Mouse (Mus musculus) activated CD4-positive, CD25-positive, alpha-beta regulatory T cell, adult 4 months (primary cell): ENCODE measurements around the gene Gm2001. TPM values are rescaled to one million over a fixed set of nuclear protein-coding genes. Genes with fewer than 3 reads are reported as not detected.
"Not testable (repeated sequence)": the region's sequence is repeated elsewhere in the genome, so short reads cannot be mapped to it uniquely, and the experiment has no call there.

Experiments used
- ATAC-seq: one replicate; pipeline ENCODE4 v1.8.0; 2017
- polyA plus RNA-seq, 2 experiments: library from polyadenylated mRNA; unstranded; fragments of 100-300 nt; shearing (Covaris generic); gene quantifications; one replicate each; pipeline ENCODE4 v1.2.1; 2017

Gene Gm2001
- polyA plus RNA-seq = not detected

DNA sequence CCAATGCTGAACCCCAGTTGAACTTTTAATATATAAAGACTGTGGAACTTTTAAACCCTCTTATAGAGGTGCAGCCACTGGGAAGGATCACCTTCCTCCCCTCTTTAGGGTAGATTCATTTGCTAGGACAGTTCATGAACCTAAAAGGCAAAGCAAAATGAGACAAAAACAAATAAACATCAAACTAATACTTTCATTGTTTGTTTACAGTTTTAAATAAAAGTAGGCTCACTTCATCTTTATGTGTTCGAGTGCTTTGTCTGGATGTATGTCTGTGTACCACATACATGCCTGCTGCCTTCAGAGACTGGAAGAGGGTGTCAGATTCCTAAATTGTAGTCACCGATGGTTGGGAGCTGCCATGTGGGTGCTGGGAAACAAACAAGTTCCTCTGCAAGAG lies at the start of gene Gm2001:
Gene Gm2001, minus strand, starts transcription at position 101 of the 400 bp plus-strand sequence.
- ATAC-seq = not testable (repeated sequence)

DNA sequence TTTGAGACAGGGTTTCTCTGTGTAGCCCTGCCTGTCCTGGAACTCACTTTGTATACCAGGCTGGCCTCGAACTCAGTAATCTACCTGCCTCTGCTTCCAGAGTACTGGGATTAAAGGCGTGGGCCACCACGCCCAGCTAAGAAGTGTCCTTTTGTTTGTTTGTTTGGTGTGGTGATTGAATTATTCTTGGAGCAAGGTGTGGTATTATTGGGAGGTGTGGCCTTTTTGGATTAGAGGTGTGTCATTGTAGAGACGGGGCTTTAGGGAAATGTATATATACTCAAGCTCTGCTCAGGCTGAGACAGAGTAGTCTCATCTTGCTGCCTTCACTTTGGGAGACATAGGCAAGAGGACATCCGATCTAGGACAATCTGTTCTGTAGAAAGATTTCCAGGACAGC lies 31.6 kb upstream of the Gm2001 start, which contains the start of gene Gm2016:
Gene Gm2016, plus strand, starts transcription at position 301 of the 400 bp plus-strand sequence.
- not testable (repeated sequence) for ATAC-seq

DNA sequence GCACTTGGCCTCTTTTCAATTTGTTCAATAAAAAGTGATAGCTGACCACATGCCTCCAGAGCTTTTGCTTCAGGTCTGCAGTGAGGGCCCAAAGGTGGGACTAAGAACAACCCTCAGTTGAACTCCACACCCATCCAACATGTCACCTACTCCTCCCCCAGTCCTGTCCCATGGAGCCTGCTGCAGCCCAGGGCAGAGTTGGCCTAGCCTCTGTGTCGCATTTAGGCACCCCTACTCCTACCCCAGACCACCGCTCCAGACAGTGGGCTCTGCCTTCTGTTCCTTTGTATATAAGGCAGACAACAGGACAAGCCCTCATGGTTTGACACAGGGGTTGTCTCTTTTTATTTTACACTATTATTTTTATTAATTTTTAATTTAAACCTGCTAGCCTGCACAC lies 21.9 kb upstream of the Gm2001 start:
- not testable (repeated sequence) for ATAC-seq

DNA sequence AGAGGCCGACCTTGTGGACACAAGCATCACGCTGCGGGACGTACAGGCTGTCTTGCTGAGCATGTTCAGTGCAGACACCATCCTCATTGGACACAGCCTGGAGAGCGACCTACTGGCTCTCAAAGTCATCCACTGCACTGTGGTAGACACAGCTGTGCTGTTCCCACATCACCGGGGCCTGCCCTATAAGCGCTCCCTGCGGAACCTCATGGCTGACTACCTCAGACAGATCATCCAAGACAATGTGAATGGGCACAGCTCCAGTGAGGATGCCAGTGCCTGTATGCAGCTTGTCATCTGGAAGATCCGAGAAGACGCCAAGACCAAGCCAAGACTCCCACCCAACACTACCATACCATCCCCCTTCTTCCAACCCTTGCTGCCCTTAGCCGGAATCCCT lies 21.5 kb upstream of the Gm2001 start:
- ATAC-seq = not testable (repeated sequence)

DNA sequence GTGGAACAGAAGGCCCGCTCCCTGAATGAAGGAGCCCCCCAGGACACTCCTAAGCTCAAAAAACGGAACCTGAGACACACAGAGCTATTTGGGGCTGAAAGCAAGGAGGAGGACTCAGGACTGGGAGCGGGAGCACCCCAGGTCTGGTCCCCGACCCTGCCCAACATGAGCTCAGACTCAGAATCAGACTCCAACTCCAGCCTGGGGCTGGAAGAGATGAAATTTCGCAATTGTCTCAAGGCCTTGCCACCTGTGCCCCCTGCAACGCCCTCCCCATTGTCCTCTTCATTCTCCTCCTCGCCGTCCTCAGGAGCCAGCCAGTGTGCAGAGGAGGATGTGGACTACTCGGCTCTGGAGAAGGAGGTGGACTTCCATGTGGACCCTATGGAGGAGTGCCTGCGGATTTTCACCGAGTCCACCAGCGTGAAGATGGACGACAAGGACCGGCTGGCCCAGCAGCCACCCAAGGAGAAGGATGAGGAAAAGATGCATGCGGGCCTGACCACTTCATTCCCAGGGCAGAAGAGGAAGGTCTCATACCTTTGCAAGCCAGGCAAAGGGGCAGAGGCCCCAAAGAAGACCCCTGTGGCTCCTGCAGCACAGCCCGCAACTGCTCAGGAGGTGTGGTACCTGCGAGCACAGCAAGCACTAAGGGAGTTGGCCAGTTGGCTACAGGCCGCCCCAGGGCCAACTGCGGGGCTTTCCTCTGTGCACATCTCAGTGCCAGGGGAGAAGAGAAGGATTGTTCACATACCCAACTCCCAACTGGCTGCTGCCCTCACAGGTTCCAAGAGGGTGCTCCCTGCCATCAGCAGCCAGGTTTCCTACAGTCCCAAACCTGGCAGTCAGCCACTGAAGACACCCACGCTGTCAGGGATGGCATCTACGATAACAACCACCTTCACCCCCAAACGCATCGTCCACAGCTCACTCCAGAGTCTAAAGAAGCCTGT lies 19.9 kb upstream of the Gm2001 start:
- ATAC-seq = not testable (repeated sequence)

DNA sequence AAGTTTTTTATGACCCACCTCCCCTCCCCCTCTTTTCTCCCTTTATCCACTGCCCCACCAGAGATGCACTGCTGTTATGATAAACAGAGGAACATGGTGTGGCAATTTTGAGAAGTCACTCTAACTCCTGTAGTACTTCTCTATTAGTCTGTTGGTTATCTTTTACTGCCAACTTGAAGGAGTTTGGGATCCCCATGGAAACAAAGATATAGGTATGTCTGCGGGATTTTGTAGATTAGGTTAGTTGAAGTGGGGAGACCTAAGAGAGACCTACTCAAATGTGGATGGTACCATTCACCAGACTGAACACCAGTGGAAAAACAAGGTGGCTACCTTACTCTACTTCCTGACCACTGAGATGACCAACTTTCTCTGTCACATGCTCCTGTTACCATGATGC lies 13.9 kb upstream of the Gm2001 start:
- not testable (repeated sequence) for ATAC-seq

DNA sequence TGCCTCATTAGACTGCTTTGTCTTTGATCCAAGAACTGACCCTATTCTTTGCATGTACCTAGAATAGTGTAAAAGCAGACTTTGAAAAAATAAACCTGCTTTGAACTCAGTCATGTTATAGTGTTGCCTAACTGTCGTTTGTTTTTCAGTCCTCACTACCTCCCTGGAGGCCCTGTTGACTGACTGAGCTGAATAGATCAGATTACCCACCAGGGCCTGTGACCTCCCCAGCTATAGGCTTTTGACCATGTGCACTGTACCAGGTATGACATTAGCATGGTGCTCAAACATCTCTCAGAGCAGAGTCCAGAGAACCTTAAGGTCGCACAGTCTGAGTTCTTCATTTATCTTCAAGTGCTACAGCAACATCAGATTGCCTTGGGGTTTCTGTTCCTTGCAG lies 8.5 kb upstream of the Gm2001 start:
- not testable (repeated sequence) for ATAC-seq

DNA sequence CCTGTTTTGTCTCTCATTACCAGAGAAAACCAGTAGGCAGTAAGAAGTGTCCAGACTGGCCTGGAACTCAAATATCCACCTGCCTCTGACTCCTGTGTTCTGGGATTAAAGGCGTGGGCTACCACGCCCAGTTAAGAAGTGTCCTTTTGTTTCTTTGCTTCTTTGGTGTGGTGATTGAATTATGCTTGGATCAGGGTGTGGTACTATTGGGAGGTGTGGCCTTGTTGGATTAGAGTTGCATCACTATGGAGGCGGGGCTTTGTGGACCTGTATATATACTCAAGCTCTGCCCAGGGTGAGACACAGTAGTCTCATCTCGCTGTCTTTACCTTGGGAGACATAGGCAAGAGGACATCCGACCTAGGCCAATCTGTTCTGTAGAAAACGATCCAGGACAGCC lies 25.9 kb downstream of the Gm2001 start, which contains the start of gene BB287469:
Gene BB287469, plus strand, starts transcription at position 301 of the 400 bp plus-strand sequence.
- ATAC-seq = not testable (repeated sequence)

DNA sequence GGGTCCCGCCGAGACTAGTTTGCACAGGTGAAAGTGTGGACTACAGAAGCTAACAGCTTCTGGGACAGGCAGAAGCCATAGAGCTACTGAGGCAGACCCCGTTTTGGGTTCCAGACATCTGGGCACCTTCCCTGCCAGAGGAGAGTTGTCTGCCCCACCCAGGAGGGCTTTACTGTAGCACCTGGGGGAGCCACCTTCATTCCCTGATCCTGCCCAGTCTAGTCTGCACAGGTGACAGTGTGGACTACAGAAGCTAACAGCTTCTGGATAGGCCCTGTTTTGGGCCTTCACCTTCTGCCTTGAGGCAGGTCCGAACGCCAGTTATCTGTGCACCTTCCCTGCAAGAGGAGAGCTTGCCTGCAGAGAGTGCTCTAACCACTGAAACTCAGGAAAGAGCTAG lies 44.2 kb downstream of the Gm2001 start:
- ATAC-seq = not testable (repeated sequence)

DNA sequence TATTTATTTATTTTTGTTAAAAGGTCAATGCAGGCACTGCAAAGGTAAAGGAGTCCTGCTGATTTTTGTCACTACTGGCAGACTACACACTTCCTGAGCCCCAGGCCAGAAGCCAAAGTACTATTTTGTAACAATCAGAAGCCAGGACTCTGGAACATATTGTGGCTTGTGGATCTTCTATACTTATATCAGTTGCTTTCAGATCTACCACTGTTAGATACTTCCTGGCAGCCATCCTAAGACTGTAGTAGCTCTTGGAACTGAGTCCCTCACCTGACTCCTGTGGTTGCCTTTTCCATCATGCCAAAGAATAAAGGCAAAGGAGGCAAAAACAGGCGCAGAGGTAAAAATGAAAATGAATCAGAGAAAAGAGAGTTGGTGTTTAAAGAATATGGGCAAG lies 46.9 kb downstream of the Gm2001 start, which contains the start of gene Gm21936:
Gene Gm21936, plus strand, starts transcription at position 301 of the 400 bp plus-strand sequence.
- not testable (repeated sequence) for ATAC-seq

Other genes starting within 250 kb of the Gm2001 start
- gene Oog1, start 239.7 kb downstream of the Gm2001 start, polyA plus RNA-seq = not detected
- gene Gm4027, start 223.5 kb downstream of the Gm2001 start, polyA plus RNA-seq = not detected
- gene Gm16381, start 197.7 kb downstream of the Gm2001 start, polyA plus RNA-seq = not detected
- gene Gm21319, start 66.6 kb downstream of the Gm2001 start, polyA plus RNA-seq = not detected
- gene Gm21936, start 46.8 kb downstream of the Gm2001 start, polyA plus RNA-seq = not detected
- not detected for gene BB287469, start 25.8 kb downstream of the Gm2001 start, polyA plus RNA-seq
- gene Gm2016, start 31.7 kb upstream of the Gm2001 start, polyA plus RNA-seq = not detected
- gene Gm2022, start 53.0 kb upstream of the Gm2001 start, polyA plus RNA-seq = not detected
- not detected for gene Gm2035, start 77.5 kb upstream of the Gm2001 start, polyA plus RNA-seq
- gene Gm2042, start 111.7 kb upstream of the Gm2001 start, polyA plus RNA-seq = not detected
- not detected for gene Gm2075, start 169.5 kb upstream of the Gm2001 start, polyA plus RNA-seq
- not detected for gene Gm6803, start 176.4 kb upstream of the Gm2001 start, polyA plus RNA-seq
- not detected for gene Gm2056, start 184.7 kb upstream of the Gm2001 start, polyA plus RNA-seq
- not detected for gene Gm16368, start 241.4 kb upstream of the Gm2001 start, polyA plus RNA-seq